Mouse (Mus musculus) spleen, embryonic (tissue): ENCODE data around the gene Iqgap1.

Source experiments
- CTCF ChIA-PET: fragments of 350-600 bp; sonication (Branson Sonifier 250); formaldehyde crosslinking; loops from one replicate; lab custom pipeline; 2022; lab: Charles Lee

Gene Iqgap1

DNA sequence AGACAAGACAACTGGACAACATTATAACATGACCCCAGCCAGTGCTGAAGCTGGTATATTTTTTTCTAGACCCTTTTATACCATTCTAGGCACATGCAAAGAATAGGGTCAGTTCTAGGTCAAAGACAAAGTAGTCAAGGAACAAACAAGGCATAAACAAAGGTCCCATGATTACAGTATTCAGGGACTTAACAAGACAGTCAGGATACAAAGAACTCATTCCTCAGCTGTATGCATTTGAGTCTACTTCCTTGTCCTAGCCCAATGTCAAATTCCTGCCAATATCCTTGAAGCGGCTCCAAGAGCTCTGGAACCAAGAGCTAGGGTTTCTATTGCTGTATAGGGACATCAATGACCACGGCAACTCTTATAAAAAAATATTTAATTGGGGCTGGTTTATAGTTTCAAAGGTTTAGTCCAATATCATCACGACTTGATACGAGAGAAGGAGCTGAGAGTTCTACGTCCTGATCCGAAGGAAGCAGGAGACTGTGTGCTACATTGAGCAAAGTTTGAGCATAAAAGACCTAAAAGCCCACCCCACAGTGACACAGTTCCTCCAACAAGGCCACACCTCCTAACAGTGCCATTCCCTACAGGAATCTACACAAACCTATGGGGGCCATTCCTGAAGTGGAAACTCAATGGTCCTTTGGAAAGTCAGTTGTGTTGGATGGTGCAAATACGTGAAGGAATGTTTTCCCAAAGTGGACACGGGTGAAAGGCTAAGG lies 18.3 kb upstream of the Iqgap1 start:
- CTCF ChIA-PET: interaction anchor here (0.5 kb wide), 1 partner anchor 28 kb away, joined by 3 read pairs; no protein-coding TSS in a partner anchor

- CTCF ChIA-PET: no interaction called here
Observed at GRCm38 (mm10) chr7:80843176-80843575, 17.4 kb upstream of the Iqgap1 start.

DNA sequence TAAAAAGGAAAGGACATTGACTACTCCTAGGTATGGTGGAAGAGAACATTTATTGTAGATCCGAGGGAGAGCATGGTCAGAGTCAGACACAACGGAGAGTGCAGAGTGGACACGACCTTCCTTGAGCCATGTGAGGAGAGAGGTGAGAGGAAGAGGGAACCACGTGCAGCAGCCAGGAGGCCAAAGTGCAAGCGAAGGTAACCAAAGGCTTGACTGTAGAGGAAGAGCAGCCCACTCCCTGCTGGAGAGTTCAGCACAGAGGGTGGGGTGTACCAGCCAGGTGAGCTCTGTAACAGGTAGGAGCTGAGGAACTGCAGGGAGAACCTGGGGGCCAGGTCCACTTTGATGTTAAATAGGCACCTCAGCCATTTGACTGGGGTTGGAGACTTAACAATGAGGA lies 16.4 kb upstream of the Iqgap1 start:
- CTCF ChIA-PET: no interaction called here

DNA sequence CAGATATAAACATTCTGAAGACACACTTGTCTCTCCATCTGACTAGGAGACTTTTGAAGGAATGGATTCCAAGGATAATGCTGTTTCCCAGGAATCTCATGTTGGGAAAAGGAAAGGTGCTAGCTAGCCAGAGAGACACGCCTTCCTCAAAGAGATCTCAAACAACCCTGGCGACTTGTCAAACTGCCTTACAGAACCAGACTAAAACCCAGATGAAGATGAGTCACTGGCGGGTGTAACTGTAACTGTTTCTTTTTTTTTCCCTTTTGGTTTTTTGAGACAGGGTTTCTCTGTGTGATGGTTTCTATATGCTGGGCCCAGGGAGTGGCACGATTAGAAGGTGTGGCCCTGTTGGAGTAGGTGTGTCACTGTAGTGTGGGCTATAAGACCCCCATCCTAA lies 15.2 kb upstream of the Iqgap1 start:
- CTCF ChIA-PET: no interaction called here

- CTCF ChIA-PET: no interaction called here
Observed at GRCm38 (mm10) chr7:80840241-80840640, 14.5 kb upstream of the Iqgap1 start.

DNA sequence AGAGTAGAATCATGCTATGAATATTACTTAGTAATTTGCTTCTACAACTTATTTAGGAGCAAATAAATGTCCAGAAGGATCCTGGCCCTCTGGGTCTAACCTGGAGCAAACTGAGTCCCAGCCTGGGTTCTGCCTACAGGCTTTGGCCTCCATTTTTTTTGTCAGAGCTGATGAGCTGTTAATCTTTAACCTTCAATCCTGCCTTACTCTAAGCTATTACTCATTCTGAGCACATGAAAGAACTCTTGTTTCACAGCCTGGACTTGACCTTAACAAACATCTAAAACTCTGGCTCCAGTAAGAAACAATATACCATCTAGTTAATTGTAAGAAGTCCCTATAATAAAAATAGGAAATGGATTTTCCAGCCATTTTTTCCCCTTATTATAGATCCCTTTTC lies 14.0 kb upstream of the Iqgap1 start:
- CTCF ChIA-PET: no interaction called here

GRCm38 (mm10) chr7:80838247-80838646 lies 12.5 kb upstream of the Iqgap1 start:
- CTCF ChIA-PET: interaction anchor here (0.7 kb wide), 2 partner anchors 242 to 313 kb away, joined by 3 to 6 read pairs; no protein-coding TSS in a partner anchor

- CTCF ChIA-PET: no interaction called here
Observed at GRCm38 (mm10) chr7:80837736-80838135, 12.0 kb upstream of the Iqgap1 start.

GRCm38 (mm10) chr7:80835984-80836652 lies 10.3 kb upstream of the Iqgap1 start:
- CTCF ChIA-PET: no interaction called here

- CTCF ChIA-PET: interaction anchor here (0.6 to 1.5 kb wide), 6 partner anchors 26 to 110 kb away, joined by 3 to 11 read pairs (median 4); no protein-coding TSS in a partner anchor
Observed at GRCm38 (mm10) chr7:80833651-80834532, 8.1 kb upstream of the Iqgap1 start.

- CTCF ChIA-PET: interaction anchor here (0.7 to 1.5 kb wide), 3 partner anchors 27 to 109 kb away, joined by 3 read pairs; no protein-coding TSS in a partner anchor
Observed at GRCm38 (mm10) chr7:80832996-80833650, 7.3 kb upstream of the Iqgap1 start.

DNA sequence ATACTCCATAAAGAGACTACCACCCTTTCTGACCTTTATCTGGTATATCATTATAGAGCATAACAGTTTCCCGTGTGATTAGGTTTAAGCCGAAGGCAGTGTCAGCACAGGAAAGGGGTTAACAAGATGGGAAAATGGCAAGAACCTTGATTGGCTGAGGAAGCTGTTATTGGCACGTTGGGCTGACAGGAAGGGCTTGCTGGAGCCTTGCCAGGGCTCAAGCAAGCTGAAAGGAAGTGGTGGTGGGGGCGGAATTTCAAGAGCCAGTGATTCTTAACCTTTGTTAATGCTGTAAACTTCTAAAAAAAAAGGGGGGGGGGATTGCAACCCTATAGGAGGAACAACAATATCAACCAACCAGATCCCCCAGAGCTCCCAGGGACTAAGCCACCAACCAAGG lies 6.4 kb upstream of the Iqgap1 start:
- CTCF ChIA-PET: interaction anchor here (0.5 to 1.0 kb wide), 4 partner anchors 52 to 370 kb away, joined by 3 to 4 read pairs (median 4); no protein-coding TSS in a partner anchor

DNA sequence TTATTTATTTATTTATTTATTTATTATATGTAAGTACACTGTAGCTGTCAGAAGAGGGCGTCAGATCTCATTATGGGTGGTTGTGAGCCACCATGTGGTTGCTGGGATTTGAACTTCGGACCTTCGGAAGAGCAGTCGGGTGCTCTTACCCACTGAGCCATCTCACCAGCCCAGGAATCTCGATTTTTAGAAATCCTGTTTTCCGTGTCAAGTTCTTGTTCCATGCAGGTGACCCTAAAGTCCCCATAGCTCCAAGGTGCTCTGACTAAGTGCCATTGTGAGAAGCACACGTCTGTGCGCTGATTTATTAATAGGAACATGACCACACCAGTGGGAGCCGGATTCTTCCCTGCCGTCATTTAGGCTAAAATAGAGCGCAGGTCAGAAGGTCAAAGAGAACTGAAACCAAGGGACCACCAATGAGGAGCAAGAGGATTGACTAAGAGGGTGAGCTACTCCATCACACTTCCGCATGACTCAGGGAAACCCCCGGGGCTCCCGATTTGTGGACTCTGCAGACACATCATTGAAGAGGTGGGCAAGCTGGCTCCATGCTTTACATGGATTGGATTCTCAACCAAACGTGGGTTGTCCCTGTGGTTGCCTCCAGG lies 4.5 kb upstream of the Iqgap1 start:
- CTCF ChIA-PET: no interaction called here

- CTCF ChIA-PET: interaction anchor here (0.7 to 0.9 kb wide), 2 partner anchors 74 to 82 kb away, joined by 3 to 4 read pairs; no protein-coding TSS in a partner anchor
Observed at GRCm38 (mm10) chr7:80828146-80828860, 2.5 kb upstream of the Iqgap1 start.

GRCm38 (mm10) chr7:80823875-80824682 lies 1.7 kb downstream of the Iqgap1 start:
- CTCF ChIA-PET: interaction anchor here (0.7 to 0.9 kb wide), 3 partner anchors 49 to 150 kb away, joined by 3 to 4 read pairs (median 3); no protein-coding TSS in a partner anchor

- CTCF ChIA-PET: interaction anchor here (0.7 to 0.9 kb wide), 3 partner anchors 48 to 149 kb away, joined by 3 to 4 read pairs (median 3); no protein-coding TSS in a partner anchor
Observed at GRCm38 (mm10) chr7:80823267-80823666, 2.5 kb downstream of the Iqgap1 start.

GRCm38 (mm10) chr7:80820838-80821237 lies 4.9 kb downstream of the Iqgap1 start:
- CTCF ChIA-PET: interaction anchor here (0.6 kb wide), 1 partner anchor 20 kb away, joined by 3 read pairs; no protein-coding TSS in a partner anchor

- CTCF ChIA-PET: no interaction called here
Observed at GRCm38 (mm10) chr7:80816641-80817040, 9.1 kb downstream of the Iqgap1 start.

DNA sequence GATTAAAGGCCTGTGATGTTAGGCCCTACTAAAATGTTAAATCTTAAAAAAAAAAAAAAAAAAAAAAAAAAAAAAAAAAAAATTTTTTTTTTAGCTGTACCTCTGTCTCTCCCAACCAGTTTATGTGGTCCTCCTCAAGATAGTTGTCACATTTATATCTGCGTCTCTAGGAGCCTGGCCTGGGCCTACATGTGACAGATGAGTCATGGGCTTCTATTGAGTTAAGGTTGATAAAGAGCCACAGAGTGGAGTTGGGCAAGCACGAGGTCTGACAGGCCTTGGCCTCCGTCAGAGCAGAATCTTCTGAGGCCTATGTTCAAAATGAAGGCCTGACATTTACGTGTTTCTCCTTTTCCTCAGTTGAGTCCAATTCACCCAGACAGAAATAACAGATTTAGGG lies 12.4 kb downstream of the Iqgap1 start:
- CTCF ChIA-PET: no interaction called here
